Mouse (Mus musculus): ENCODE measurements around the gene Ppp1r36.
A peak's percentile ranks its signal among the peaks of the same experiment; 100 is the strongest.
"Not testable (repeated sequence)": the region's sequence is repeated elsewhere in the genome, so short reads cannot be mapped to it uniquely, and the experiment has no call there.

Gene Ppp1r36

DNA sequence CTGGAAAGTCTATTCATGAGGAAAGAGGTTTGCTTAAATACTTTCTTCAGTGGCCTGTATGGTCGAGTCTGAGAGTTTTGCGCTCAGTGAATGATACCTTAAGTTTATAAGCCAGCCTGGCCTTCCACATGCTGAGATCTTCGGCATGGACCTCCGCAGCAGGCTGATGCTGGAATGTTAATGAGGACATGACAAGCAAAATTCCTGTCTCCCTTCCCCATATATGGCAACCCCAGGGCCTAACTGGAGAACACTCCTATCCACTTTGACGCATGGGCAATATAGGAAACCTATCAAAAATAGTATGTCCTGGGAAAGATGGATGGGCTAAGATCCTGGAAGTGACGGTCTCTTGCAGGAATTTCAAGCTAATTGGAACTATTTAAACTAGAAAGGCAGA, 30.8 kb downstream of the Ppp1r36 start:
- no peak for DNase-seq (ENCODE audit: low spot score in 2 of 2)

DNA sequence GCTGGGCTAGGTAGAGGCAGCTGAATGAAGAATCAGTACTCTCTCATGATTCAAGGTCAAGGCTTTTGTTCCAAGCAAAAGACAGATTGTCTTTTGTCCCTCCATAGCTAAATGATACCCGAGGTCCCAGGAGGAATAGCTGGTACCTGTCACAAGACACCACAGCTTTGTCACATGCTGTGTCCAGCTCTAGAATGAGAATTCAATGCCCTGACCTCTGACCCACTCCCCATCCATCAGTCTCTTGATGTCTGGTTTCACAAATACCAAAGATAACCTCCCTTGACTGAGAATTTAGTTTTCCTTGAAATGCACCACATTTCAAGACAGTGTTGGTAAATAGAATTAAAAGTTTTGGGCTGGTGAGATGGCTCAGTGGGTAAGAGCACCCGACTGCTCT, 34.9 kb downstream of the Ppp1r36 start:
- DNase-seq (ENCODE audit: low spot score in 2 of 2), result no peak

DNA sequence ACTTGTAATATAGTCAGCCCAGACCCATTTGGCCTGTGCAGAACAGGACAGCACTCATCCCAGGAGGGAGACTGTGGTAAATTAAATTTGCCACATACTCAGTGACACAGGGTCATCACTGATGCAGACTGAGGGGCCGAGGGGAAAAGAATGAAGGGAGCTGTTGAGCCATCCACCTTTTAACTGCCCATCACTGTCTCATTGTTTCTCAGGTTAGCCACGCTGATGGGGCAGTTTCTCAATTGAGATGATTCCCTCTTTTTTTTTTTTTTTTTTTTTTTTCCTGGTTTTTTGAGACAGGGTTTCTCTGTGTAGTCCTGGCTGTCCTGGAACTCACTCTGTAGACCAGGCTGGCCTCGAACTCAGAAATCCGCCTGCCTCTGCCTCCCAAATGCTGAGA, 41.1 kb downstream of the Ppp1r36 start:
- DNase-seq (ENCODE audit: low spot score in 2 of 2), result not testable (repeated sequence)

DNA sequence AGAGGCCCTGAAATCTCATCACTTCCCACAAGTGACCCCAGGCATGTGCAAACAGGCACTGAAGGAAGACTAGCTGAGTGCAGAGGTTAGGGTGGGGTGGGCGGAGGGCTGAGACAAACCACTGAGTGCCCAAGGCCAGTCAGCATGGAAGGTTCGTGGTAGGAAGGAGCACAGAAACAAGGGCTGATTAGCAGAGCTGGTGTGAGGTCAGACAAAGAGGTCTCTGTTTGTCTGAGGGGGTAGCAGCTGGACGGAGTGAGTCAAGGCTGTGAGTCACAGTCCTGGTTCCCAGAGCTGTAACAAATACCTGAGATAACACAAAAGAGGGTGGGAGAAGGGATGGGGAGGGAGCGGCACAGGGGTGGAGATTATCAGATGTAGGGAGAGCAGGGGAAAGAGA, 41.7 kb downstream of the Ppp1r36 start:
- no peak for DNase-seq (ENCODE audit: low spot score in 2 of 2)

DNA sequence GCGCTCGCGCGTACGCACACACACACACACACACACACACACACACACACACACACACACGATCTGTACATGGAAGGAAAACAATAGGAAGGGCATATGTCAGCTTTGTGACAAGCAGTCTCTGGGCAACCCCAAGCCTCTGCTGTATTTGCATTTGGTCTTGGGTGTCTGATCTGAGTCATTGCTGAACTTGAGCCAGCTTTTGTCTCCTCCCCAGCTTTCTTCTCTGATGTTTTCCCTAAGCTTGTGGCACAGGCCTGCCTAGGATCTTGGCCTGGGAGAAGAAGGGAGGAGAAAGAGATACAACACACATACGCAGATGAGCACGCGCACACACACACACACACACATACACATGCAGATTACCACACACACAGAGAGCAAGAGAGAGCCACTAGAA, 46.1 kb downstream of the Ppp1r36 start:
- no peak for DNase-seq (ENCODE audit: low spot score in 2 of 2)

DNA sequence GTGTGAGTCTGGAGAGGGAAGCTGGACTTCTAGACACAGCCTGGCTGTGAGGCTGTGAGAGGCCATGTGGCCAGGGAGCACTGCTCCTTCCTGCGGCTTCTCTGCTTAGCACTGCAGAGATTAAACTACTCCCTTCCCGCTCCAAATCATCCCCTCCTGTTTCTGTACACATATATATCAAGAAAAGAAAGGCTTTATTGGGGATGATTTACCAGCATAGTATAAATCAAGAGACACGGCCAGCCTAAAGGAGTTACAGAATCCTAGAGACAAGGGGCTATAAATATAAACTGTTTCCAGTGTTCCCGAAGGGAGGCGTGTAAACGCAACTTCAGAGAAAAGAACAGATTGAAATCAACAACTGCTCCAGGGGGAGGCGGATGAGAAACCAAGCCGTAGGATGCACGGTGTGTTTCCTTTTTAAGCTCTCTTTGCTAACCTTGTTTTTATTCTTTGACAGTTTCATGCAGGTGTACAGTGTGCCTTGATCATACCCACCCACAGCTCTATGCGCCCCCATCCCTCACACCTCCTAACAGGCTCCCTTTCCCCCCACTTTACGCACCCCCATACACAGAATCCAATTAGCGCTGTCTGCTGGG, 47.4 kb downstream of the Ppp1r36 start:
- peak in 1 of 2 experiments; percentile 16 for DNase-seq (ENCODE audit: low spot score in 2 of 2)

DNA sequence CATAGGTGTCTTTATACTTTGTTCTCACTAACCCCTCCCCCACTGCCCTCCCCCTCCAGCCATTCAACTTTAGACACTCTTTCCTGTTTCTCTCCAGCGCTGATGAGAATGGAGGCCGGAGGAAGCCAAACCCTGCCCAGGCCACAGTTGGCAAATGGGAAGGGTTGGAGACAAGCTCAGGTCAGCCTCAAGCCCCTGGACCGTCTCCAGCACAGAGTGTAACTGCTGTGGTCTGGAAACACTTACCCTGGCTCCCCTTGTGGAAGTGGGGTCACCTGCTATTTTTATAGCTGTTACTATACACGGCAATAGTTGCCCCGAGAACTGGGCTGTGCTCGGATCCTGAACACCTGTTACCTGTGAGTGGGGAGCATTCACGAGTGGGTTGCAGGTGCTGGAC, 49.3 kb downstream of the Ppp1r36 start:
- no peak for DNase-seq (ENCODE audit: low spot score in 2 of 2)

DNA sequence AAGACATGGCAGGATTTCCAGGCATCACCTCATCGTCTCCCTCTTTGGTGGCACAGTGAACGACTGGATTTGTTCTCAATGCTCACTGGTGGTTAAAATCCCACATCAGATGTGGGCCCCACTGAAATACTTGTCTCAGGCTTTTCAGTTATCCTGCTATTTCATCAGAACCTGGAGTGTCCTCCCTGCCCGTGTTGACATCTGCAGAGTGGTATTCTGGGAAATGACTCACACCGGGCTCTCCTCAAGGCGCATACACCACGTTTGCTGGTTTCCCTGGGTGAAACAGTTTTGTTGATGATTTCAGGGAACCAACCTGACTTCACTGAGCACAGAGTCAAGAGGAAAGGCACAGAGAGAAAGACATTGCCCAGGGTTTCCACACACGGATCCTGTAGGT, 49.9 kb downstream of the Ppp1r36 start:
- no peak for DNase-seq (ENCODE audit: low spot score in 2 of 2)

DNA sequence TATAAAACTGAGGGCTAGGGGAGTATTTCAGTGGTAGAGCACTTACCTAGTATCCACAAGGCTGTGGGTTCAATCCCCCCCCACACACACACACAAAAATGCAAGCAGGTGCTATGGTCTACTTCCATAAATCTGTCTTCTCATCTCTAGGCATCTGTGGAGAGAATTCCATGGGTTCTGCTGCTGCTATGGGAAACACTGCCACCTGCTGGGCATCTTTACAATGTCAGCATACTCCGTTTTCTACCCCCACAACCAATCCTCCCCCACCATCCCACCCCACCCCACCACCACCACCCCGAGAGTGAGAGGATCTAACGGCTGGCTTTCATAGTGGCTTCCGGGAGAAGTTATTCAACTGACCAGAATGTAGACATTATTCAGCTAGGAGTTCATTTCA, 54.7 kb downstream of the Ppp1r36 start:
- peak in 1 of 2 experiments; percentile 57 for DNase-seq (ENCODE audit: low spot score in 2 of 2)

DNA sequence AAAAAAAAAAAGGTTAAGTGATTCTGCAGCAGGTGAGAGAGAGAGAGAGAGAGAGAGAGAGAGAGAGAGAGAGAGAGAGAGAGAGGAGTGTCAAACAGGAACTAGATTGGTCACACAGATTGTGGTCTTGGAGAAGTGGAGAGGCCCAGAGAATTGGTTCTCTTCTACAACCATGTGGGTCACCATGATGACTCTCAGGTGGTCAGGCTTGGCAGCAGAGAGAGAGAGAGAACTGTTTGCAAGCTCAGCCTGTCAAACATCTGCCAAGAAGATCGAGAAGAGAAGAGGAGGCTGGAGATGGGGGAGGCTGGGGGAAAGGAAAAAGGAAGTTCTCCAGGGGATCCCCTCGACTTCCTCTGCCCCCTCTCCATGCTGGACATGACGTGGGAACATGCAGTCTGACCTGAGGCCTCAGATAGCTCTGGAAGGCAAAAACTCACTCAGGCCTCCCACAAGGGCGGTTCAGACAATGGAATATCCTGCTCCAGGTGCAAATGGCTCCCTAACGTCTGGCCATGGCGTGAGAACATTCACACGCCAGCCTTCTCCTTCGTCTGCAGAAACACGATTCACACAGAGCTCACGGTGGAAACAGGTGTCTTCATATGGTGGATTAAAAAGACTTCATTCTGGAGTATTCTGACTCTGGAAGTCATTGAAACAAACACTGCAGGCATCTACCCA, 56.4 kb downstream of the Ppp1r36 start:
- no peak for DNase-seq (ENCODE audit: low spot score in 2 of 2)

DNA sequence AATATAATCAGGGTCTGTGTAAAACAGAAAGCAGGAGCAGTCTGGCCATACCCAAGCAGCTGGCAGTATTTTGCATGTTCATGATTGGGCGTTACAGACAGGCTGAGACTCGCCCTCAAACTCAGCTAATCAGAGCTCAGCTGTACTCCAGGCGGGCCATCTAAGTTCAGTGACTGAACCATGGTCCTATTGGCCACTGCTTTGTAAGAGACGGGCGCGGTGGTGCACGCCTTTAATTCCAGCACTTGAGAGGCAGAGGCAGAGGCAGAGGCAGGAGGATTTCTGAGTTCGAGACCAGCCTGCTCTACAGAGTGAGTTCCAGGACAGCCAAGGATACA, 56.9 kb downstream of the Ppp1r36 start:
- no peak for DNase-seq (ENCODE audit: low spot score in 2 of 2)

DNA sequence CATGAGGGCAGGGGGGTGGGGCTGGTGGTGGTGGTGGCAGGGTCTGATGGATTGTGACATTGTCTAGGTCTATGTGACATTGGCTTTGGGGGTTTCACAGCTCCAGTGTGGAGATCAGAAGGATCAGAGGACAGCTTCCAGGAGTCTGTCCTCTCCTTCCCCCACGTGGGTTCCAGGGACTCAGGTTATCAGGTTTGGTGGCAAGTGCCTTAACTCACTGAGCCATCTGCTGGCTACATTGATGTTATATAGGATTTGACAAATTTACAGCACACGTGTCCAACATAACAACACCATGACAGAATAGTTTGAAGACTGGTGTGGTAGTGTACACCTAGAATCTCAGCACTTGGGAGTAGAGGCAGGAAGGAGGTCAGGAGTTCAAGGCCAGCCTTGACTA, 57.5 kb downstream of the Ppp1r36 start:
- DNase-seq (ENCODE audit: low spot score in 2 of 2), result no peak

DNA sequence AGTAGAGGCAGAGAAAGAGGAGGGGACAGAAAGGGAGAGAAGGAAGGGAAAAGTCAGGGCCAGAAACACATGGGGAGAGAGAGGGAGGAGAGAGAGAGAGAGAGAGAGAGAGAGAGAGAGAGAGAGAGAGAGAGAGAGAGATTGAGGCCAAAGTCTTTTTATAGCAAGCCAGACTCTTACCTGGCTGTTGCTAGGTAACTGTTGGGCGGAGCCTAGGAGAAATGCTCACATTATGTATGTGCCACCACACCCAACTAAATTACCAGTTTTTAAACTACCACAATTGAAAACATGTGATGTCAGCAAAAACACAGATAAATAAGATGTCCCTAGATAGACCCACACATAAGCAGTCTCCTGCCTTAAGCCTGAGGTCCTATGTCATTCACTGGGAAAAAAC, 58.8 kb downstream of the Ppp1r36 start:
- no peak for DNase-seq (ENCODE audit: low spot score in 2 of 2)

DNA sequence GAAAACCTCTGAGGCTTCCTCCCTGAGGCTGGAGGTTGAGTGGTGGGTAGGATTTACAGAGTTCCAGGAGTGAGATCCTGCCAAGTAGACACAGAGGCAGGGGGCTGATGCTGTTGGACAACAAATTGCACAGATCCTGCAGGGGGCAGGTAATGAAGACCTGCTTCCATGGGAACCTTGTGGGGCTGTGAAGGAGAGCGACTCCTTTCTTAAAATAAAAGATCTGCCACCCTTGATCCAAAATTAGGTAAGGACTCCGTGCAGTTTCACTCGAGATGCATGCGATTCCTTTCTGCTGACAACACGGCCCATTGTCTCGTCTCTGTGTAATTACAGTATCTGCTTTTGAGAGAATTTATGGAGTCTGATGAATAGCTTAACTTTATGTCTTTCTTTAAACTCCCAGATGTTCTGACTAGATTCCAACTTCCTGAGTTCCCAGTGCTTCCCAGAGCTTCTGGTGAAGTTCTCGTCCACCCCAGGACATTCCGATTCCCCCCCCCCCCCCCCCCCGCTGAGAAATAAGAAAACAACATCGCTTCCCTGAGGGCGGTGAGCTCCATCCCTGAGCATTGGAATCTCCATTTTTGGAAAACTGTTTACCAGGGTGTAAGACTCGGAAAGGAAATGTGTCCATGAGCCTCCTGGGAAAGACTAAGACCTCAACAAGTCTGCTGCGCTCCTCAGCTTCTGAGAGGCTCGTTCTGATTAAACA, 61.1 kb downstream of the Ppp1r36 start:
- DNase-seq (ENCODE audit: low spot score in 2 of 2), result no peak

DNA sequence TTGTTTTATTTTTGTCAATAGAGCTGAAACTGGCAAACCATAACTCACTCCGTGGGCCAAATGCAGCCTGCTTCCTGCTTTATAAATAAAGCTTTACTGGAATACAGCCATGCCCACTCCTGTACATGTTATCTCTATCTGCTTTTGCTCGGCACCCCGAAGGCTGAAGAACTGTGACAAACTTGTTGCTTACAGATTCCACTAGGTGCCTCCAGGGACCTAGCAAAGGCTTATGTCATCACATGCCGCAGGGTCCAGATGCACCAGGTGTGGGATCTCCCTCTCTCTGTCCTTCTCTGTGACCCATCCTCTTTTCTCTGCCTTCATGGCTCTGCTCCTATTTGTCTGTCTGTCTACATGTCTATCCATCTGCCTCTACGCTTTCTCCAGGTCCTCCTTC, 61.8 kb downstream of the Ppp1r36 start:
- DNase-seq (ENCODE audit: low spot score in 2 of 2), result no peak

DNA sequence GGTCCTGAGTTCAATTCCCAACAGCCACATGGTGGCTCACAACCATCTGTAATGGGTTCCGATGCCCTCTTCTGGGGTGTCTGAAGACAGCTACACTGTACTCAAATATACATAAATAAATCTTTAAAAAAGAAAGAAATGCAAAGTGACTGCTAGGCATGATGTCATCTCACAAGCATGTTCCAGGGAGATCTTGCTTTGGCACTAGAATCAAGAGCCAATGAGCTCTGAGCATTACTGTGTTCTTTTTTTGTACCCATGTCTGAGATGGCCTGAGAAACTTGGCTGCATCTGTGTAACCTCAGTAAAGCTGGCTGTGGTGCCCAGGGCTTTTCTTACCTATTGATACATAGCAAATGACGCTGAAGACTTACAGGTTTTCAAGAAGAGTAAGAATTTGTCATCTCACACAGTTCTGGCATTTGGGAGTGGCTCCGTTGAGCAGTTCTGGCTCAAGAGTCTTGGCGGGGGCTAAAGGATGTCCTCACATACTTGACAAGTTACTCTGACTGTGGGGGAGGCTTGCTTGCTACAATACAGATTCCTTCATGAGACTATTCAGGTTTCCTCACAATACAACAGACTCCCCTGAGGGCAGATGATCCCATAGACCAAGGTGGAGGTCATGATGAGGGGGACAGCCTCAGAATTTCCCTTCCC, 62.6 kb downstream of the Ppp1r36 start:
- DNase-seq (ENCODE audit: low spot score in 2 of 2), result no peak

DNA sequence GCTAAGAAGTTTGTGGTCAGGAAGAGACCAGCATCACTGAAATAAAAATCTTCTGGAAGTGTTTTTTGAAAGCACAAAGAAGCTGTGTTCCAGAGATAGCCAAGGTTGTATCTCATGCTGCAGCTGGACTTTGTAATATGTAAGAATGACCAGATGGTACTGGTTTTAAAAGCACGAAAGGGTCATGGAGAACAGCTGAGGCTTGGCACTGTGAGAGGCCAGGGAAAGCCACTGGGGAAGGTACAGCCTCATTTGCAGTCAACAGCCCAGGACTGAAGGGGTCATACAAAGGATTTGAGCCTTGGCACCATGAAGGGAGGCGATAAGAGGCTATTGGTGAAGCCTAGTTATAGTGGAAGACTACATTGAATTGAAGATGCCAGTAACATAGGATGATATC, 65.1 kb downstream of the Ppp1r36 start:
- no peak for DNase-seq (ENCODE audit: low spot score in 2 of 2)

DNA sequence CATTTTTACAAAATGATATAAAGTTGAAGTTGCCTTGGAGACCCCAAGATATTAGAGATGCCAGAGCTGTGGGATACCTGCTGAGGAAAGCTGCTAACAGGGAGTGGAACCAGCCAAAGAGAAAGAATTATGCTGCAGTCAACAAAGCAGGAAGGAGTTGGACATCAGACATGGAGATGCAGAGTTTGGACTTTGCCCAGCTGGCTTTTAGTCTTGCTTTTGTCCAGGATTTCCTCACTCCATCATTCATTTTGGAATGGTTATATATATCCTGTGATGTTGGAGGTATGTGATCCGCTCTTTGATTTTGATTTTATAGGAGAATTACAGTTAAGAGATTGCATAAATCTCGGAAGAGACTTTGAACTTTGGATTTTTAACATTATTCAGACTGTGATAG, 65.6 kb downstream of the Ppp1r36 start:
- DNase-seq (ENCODE audit: low spot score in 2 of 2), result no peak

DNA sequence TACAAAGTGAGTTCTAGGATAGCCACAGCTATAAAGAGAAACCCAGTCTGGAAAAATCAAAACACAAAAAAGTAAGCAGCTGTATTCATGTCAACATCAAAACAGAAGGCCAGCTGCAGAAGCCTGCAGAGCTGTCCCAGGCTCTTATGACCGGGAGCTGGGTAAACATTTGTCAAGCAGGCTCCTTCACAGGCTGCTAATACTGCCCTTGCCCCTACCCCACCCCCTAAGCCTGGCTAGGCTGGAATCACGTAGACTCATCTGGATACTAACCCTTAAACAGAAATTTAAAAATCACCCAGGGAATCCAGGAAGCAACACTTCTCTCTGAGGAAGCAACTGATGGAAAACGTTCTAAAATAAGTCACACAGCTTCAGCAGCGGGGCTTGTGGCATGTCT, 67.5 kb downstream of the Ppp1r36 start:
- no peak for DNase-seq (ENCODE audit: low spot score in 2 of 2)

DNA sequence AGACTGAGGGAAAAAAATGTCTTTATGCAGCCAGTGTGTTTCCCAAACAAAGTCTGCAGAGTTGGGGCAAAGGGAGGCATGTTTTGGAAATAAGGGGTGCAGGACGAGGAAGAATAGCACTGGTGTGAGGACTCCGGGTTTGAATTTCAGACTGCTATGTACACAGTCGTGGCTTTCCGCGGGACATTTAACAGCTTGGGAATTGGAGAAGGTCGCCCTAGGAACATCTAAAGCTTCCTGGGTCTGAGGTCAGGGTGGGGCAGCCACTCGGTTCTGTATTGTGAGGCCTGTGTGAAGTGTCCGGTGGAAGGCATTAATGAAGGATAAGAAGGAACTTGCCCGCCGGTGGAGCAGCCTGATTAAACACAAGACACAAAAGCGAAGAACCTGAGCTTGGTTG, 68.0 kb downstream of the Ppp1r36 start:
- DNase-seq (ENCODE audit: low spot score in 2 of 2), result no peak

DNA sequence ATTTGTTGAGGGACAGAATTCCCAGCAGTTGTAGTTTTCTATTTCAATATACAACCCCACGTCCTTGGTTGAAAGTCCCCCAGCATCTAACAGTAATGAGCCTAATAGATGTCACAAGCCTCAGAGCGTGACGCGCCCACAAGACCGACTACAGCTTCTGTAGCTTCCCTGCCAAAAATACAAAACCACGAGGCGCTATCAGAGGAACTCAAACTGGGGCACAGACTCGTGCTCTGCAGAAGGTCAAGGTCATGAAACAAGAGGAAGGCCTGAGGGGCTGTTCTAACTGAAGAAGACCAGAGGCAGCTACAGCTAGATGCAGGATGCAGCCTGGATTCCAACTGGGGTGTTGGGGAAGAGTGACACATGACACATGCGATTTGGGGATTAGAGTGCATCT, 69.6 kb downstream of the Ppp1r36 start:
- DNase-seq (ENCODE audit: low spot score in 2 of 2), result no peak

Data from frontal cortex, postnatal 10 days (tissue).